In genomic region chr10:50137783-50138182, GRCm38 (mm10) we compare ENCODE assay signal across 9 mouse cellular contexts.
DNase-seq lines count a peak whose midpoint lies in the region; ATAC-seq and TF ChIP-seq lines count a peak whose summit lies in the region.
"Had no signal": no experiment of that assay in that cellular context is flagged by ENCODE, and none has a peak within 500 bp of the region (broad histone marks: within the 10 kb centered on the region; RNA-seq: fewer than 3 reads in every experiment).

No protein-coding gene starts in this region.

- H3K27ac ChIP-seq in kidney, postnatal 0 days: no peak overlapping the region
- H3K27ac ChIP-seq in stomach, embryonic 16.5 days (ENCODE audit: low read length): no peak overlapping the region
- H3K27ac ChIP-seq: midbrain, embryonic 10.5 days had no signal

- no peaks in the 10 kb centered on the region for H3K4me1 ChIP-seq in kidney, postnatal 0 days (replicated peaks; ENCODE audit: insufficient read depth, low read length)
- no peaks in the 10 kb centered on the region for H3K4me1 ChIP-seq in stomach, embryonic 16.5 days (ENCODE audit: control insufficient read depth, insufficient read depth, low read length)
- H3K4me1 ChIP-seq: midbrain, embryonic 10.5 days had no signal

- no peaks in the 10 kb centered on the region for H3K9me3 ChIP-seq in kidney, postnatal 0 days (replicated peaks; ENCODE audit: low read length)
- no peaks in the 10 kb centered on the region for H3K9me3 ChIP-seq in stomach, embryonic 16.5 days (replicated peaks; ENCODE audit: control insufficient read depth, low read length)
- H3K9me3 ChIP-seq: midbrain, embryonic 10.5 days had no signal

- DNase-seq in embryo, embryonic 10 days (ENCODE audit: low spot score): peak; percentile 11
- no peak for DNase-seq in embryo, embryonic 9.5 days (ENCODE audit: extremely low spot score)
- peak; percentile 28 for DNase-seq in kidney, postnatal 0 days (ENCODE audit: low spot score)
- no peak for DNase-seq in kidney, adult 11 months
- peak; percentile 3 for DNase-seq in right cerebral cortex, postnatal 14 days
- no peak for DNase-seq in right cerebral cortex, adult 2 months (ENCODE audit: low spot score in 2 of 2)
- no peak for DNase-seq in right cerebral cortex, postnatal 4 days

- WGBS in kidney, postnatal 0 days: 24% methylated on average over 7 of the region's 7 CpGs
- WGBS in stomach, embryonic 16.5 days: 31% methylated on average over 7 of the region's 7 CpGs

- H3K36me3 ChIP-seq in kidney, postnatal 0 days (ENCODE audit: insufficient read depth, low read length): no peaks in the 10 kb centered on the region
- H3K36me3 ChIP-seq in stomach, embryonic 16.5 days (ENCODE audit: control insufficient read depth, insufficient read depth, low read length): no peaks in the 10 kb centered on the region
- H3K36me3 ChIP-seq: midbrain, embryonic 10.5 days had no signal

- no peak overlapping the region for H3K4me2 ChIP-seq in kidney, postnatal 0 days (ENCODE audit: low read length)
- H3K4me2 ChIP-seq in stomach, embryonic 16.5 days (ENCODE audit: low read depth, low read length): no peak overlapping the region

- no peaks in the 10 kb centered on the region for H3K27me3 ChIP-seq in kidney, postnatal 0 days (ENCODE audit: insufficient read depth, low read length)
- no peaks in the 10 kb centered on the region for H3K27me3 ChIP-seq in stomach, embryonic 16.5 days (ENCODE audit: control insufficient read depth, insufficient read depth, low read length)

- no peak overlapping the region for H3K9ac ChIP-seq in kidney, postnatal 0 days (ENCODE audit: low read depth, low read length)
- no peak overlapping the region for H3K9ac ChIP-seq in stomach, embryonic 16.5 days (ENCODE audit: low read length)

- ATAC-seq in kidney, postnatal 0 days (replicated peaks; ENCODE audit: low FRiP score, low read depth): no peak
- ATAC-seq in stomach, embryonic 16.5 days (ENCODE audit: insufficient read depth, low FRiP score): peak; percentile 29; the same call in 1 of the 2 replicates

- H3K4me3 ChIP-seq in kidney, postnatal 0 days (replicated peaks; ENCODE audit: low read depth, low read length): no peak overlapping the region
- H3K4me3 ChIP-seq in stomach, embryonic 16.5 days (replicated peaks; ENCODE audit: low read length): no peak overlapping the region
- H3K4me3 ChIP-seq: midbrain, embryonic 10.5 days had no signal

- TF ChIP-seq CTCF in kidney, postnatal 0 days (IDR thresholded peaks at IDR 0.05; ENCODE audit: low read depth): no peak

Comparison
In these comparisons a context has a peak if more than half of its experiments do, and no peak if none do; other contexts are left out.
1. DNase-seq: peak in embryo, embryonic 10 days (single experiment), kidney, postnatal 0 days (single experiment) and right cerebral cortex, postnatal 14 days (single experiment); none in embryo, embryonic 9.5 days (single experiment), kidney, adult 11 months (single experiment), right cerebral cortex, adult 2 months (0 of 2) and right cerebral cortex, postnatal 4 days (single experiment).